Mouse (Mus musculus): Measurements from ENCODE around the gene Pax2. TPM values are rescaled to one million over a fixed set of nuclear protein-coding genes. Genes with fewer than 3 reads are reported as not detected.
A peak's percentile ranks its signal among the peaks of the same experiment; 100 is the strongest.

Gene Pax2
- polyA plus RNA-seq, 1 experiment from 2014 or later: 0.09 TPM

DNA sequence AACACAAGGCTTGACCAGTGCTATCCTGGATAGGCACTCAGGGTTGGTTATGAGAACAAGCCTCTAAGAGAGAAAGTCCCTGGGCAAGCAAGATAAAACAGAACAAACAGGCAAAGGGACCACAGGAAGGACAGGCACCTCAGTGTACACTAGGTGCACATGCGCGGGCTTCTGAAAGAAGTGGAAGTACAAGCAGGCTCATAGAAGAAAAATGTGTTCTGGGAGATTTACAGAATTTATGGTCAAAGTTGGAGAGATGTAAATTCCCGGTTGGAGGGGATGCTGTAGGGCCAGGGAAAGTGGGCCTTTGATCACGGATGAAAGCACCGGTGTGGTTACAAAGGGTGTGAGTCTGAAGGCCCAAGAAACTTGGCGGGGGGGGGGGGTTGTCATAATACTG lies 10.1 kb upstream of the Pax2 start:
- H3K9me3 ChIP-seq (replicated peaks; ENCODE audit: control insufficient read depth, low read length): no peaks in the 10 kb centered on the region
- no peak overlapping the region for H3K4me3 ChIP-seq (ENCODE audit: low read depth, low read length)
- DNase-seq (ENCODE audit: low spot score) (no peak), ATAC-seq (no peak)
- 5% methylated on average over 6 of the region's 6 CpGs for WGBS
- H3K27ac ChIP-seq (ENCODE audit: low read depth, low read length): no peak overlapping the region
- no peaks in the 10 kb centered on the region for H3K36me3 ChIP-seq (ENCODE audit: control insufficient read depth, insufficient read depth, low read length)
- no peak overlapping the region for H3K4me2 ChIP-seq (ENCODE audit: low read length)
- H3K4me1 ChIP-seq (ENCODE audit: control insufficient read depth, insufficient read depth, low read length): no peaks in the 10 kb centered on the region; the same call in 1 of the 2 replicates
- no peak overlapping the region for H3K9ac ChIP-seq (ENCODE audit: low read length)
- H3K27me3 ChIP-seq (replicated peaks; ENCODE audit: control insufficient read depth, insufficient read depth, low read length): peaks cover 98% of the 10 kb centered on the region

DNA sequence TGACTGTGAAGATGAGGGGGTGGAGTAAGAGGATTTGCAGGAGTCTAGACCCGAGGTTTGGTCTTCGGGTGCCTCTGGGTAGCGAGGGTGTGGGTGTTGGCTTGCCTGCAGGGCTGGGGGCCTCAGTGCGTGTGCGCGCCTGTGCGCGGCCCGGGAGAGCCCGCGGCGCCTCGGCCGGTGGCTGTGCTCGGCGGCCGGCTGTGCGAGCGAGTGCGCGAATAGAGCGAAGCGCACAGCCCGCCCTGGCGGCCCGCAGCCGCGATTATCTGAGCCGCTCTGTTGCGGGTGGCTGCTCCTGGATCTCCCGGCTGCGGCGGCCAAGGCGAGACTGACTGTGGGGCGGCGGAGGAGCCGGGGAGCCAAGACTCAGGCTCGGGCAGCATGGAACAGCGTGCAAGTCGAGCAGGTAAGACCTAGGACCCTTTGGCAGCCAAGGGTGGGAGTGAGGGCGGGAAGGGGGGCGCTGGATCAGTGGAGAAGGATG lies 9.3 kb upstream of the Pax2 start:
- Histone ChIP-seq H3K36me3 (ENCODE audit: control insufficient read depth, insufficient read depth, low read length) (no peaks in the 10 kb centered on the region), H3K4me3 (ENCODE audit: low read depth, low read length) (no peak overlapping the region), H3K9ac (ENCODE audit: low read length) (no peak overlapping the region), H3K27ac (ENCODE audit: low read depth, low read length) (no peak overlapping the region), H3K27me3 (replicated peaks; ENCODE audit: control insufficient read depth, insufficient read depth, low read length) (peaks cover 98% of the 10 kb centered on the region), H3K4me1 (ENCODE audit: control insufficient read depth, insufficient read depth, low read length) (no peaks in the 10 kb centered on the region; the same call in 1 of the 2 replicates), H3K9me3 (replicated peaks; ENCODE audit: control insufficient read depth, low read length) (no peaks in the 10 kb centered on the region), H3K4me2 (ENCODE audit: low read length) (0 out of 2 replicates have a peak overlapping the region, but pooled peaks have one; percentile 5)
- ATAC-seq (peak; percentile 32; the same call in 1 of the 2 replicates), DNase-seq (ENCODE audit: low spot score) (no peak)
- WGBS: under 1% methylated on average over 40 of the region's 42 CpGs

DNA sequence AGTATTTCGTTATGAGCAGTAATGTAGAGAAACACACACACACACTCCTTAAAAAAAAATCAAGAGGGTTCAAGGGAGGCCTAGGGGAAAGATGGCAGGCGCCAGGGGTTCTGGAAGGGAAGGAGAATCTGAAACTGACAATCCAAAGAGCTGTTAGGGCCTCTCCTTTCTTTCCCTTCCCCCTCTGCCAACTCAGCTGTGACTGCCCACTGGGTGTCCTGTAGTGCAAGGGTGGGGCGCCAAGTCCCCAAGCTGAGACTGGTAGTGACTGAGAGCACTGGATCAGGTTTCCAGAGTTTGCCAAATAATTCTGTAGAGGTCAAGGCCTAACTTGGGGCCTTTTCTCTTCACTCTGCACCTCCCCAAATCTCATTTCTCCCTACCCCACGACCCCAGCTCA lies 8.4 kb upstream of the Pax2 start:
- WGBS: 5% methylated on average over 4 of the region's 4 CpGs
- no peaks in the 10 kb centered on the region for H3K9me3 ChIP-seq (replicated peaks; ENCODE audit: control insufficient read depth, low read length)

DNA sequence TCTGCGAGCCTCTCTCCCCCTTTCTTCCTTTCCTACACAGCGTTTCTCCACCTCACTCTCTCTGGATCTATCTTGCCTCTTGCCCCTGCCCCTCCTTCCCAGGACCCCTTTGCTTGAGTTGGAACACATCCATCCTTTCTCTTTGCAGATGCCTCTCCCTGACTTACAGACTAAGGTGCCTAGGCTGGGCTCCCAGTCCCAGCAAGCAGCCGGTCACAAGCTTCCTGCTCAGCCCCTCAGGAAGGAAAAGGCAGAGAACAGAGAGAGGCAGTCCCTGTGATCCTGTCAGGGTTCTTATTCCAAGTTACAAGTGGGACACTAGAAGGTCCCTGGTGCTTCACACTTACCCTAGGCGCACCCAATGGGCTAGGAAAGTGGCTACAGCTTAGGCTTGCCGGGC lies 7.6 kb upstream of the Pax2 start:
- H3K27ac ChIP-seq (ENCODE audit: low read depth, low read length): no peak overlapping the region
- ATAC-seq: no peak
- DNase-seq (ENCODE audit: low spot score): no peak
- no peak overlapping the region for H3K4me3 ChIP-seq (ENCODE audit: low read depth, low read length)
- no peaks in the 10 kb centered on the region for H3K9me3 ChIP-seq (replicated peaks; ENCODE audit: control insufficient read depth, low read length)
- no peak overlapping the region for H3K9ac ChIP-seq (ENCODE audit: low read length)
- peaks cover 98% of the 10 kb centered on the region for H3K27me3 ChIP-seq (replicated peaks; ENCODE audit: control insufficient read depth, insufficient read depth, low read length)
- no peaks in the 10 kb centered on the region for H3K4me1 ChIP-seq (ENCODE audit: control insufficient read depth, insufficient read depth, low read length)
- no peak overlapping the region for H3K4me2 ChIP-seq (ENCODE audit: low read length)
- 3% methylated on average over 5 of the region's 5 CpGs for WGBS
- H3K36me3 ChIP-seq (ENCODE audit: control insufficient read depth, insufficient read depth, low read length): no peaks in the 10 kb centered on the region

More for the DNA sequence above, 8.4 kb upstream of the Pax2 start:
- Histone ChIP-seq H3K9ac (ENCODE audit: low read length) (no peak overlapping the region), H3K27me3 (replicated peaks; ENCODE audit: control insufficient read depth, insufficient read depth, low read length) (peaks cover 98% of the 10 kb centered on the region), H3K36me3 (ENCODE audit: control insufficient read depth, insufficient read depth, low read length) (no peaks in the 10 kb centered on the region), H3K27ac (ENCODE audit: low read depth, low read length) (no peak overlapping the region), H3K4me3 (ENCODE audit: low read depth, low read length) (no peak overlapping the region), H3K4me2 (ENCODE audit: low read length) (no peak overlapping the region), H3K4me1 (ENCODE audit: control insufficient read depth, insufficient read depth, low read length) (no peaks in the 10 kb centered on the region)
- DNase-seq (ENCODE audit: low spot score) (no peak), ATAC-seq (no peak)

DNA sequence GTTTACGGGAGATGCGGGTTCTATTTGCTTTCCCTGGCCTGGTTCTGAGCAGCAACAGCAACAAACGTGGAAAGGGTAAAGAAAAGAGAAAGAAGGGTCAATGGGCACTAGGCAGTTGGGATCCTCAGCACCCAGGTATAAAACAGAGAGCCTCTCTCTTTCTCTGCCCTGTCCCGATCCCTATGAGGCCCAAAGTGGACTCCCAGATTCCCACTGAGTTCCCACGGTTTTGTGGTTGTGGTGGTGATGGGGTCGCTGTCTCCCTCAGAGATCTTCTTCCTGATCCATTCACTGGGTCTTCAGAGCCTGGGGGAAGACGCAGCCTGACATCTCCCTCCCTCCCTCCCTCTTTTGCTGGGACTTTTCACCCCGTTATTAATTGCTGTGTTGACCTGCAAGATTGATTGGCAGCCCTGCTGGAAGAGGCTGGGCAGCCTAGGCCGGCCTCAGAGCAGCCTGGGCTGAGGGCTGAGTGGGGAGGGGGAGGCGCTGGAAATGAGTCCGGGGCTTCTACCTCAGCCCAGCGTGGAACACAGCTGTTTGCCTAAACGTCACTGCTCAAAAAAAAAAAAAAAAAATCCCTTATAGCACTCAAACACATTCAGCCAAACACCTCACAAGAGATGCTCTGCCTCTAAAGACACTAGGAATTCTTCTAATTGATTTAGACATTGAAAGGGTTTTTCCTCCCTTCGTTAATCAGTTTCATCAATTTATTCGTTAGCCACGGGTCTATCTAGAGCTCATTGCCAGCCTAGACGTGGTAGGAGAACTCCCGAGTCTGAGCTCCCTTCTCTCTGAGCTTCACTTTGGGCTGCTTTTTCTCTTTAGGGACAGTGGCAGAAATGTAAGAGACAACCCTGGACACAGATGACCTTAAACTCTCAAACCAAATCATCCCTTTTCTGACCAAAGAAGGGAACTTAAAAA lies 6.5 kb upstream of the Pax2 start:
- no peak overlapping the region for H3K27ac ChIP-seq (ENCODE audit: low read depth, low read length)
- H3K27me3 ChIP-seq (replicated peaks; ENCODE audit: control insufficient read depth, insufficient read depth, low read length): peaks cover 98% of the 10 kb centered on the region
- H3K4me1 ChIP-seq (ENCODE audit: control insufficient read depth, insufficient read depth, low read length): no peaks in the 10 kb centered on the region
- DNase-seq (ENCODE audit: low spot score) (peak; percentile 16), ATAC-seq (no peak)
- no peak overlapping the region for H3K9ac ChIP-seq (ENCODE audit: low read length)
- no peaks in the 10 kb centered on the region for H3K9me3 ChIP-seq (replicated peaks; ENCODE audit: control insufficient read depth, low read length)
- 1% methylated on average over 18 of the region's 18 CpGs for WGBS
- H3K4me3 ChIP-seq (ENCODE audit: low read depth, low read length): no peak overlapping the region
- H3K36me3 ChIP-seq (ENCODE audit: control insufficient read depth, insufficient read depth, low read length): no peaks in the 10 kb centered on the region
- no peak overlapping the region for H3K4me2 ChIP-seq (ENCODE audit: low read length)

DNA sequence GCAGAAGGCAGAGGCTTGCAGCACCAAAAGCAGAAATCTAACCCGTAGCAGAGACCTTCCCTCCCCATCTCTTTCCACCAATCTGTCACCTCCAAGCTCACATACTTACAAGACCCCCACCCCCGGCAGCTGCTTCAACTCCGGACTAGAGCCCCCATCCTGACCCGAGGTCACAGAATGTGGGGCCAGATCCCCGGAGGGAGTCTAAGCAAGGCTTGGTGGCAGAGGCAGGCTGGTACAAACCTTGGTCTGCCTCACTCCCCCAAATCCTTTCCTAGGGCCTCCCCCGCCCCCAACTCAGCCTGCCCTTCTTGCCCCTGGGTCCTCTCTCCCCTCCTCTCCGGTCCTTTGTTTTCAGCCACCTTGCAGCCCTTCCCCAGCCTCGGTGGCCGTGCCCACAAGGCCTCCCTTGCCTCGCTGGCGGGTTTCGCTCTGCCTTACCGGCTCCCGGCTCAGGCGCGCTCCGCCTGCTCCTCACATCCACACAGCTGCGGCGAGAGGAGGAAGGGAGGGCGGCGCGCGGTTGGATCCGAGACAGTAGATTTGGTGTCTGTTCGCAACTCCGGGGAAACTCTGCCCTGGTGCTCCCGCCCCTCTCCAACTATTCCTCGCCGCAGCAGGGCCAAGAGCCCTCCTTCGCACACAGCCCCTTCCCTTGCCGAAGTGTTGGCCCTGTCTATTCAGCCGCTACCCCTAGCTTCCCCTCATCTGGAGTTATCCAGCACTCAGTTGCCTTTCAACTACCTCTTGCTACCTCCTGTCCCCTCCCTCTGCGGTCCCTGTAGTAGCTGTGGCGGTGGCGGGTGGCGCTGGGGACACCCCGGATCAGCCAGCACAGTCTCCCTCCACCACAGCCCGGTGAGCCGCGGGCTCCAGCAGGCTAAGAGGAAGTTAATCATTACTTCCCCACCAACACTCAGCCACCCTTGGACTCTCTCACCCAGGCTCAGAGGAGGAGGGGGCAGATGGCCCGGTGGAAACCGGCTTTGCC lies 5.5 kb upstream of the Pax2 start:
- Histone ChIP-seq H3K36me3 (ENCODE audit: control insufficient read depth, insufficient read depth, low read length) (no peaks in the 10 kb centered on the region), H3K9ac (ENCODE audit: low read length) (no peak overlapping the region), H3K4me2 (ENCODE audit: low read length) (no peak overlapping the region), H3K9me3 (replicated peaks; ENCODE audit: control insufficient read depth, low read length) (no peaks in the 10 kb centered on the region), H3K27me3 (replicated peaks; ENCODE audit: control insufficient read depth, insufficient read depth, low read length) (peaks cover 98% of the 10 kb centered on the region), H3K4me3 (ENCODE audit: low read depth, low read length) (no peak overlapping the region), H3K27ac (ENCODE audit: low read depth, low read length) (no peak overlapping the region), H3K4me1 (ENCODE audit: control insufficient read depth, insufficient read depth, low read length) (no peaks in the 10 kb centered on the region)
- WGBS: 1% methylated on average over 38 of the region's 42 CpGs
- no peak for ATAC-seq
- peak; percentile 56 for DNase-seq (ENCODE audit: low spot score)

DNA sequence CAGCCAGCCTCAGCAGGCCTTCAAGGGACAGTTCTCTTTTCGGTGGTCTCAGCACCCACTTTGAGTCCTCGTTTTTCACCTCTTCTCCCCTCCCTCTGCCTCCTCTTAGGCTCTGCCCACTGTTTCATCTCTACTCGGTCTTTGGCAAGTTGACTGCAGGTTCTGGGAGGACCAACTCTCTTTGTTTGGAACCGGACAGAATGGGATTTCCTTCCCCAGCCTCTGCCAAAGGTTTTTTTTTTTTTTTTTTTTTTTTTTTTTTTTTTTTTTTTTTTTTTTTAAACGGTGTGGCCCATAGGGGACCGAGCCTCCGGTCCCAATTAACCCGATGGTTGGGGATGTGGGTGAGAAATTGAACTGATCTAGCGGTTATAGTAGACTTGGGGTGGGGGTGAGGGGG lies 4.8 kb upstream of the Pax2 start:
- WGBS: 0% methylated on average over 9 of the region's 9 CpGs
- no peaks in the 10 kb centered on the region for H3K36me3 ChIP-seq (ENCODE audit: control insufficient read depth, insufficient read depth, low read length)
- ATAC-seq (no peak), DNase-seq (ENCODE audit: low spot score) (no peak)
- H3K27me3 ChIP-seq (replicated peaks; ENCODE audit: control insufficient read depth, insufficient read depth, low read length): peaks cover 98% of the 10 kb centered on the region
- no peak overlapping the region for H3K27ac ChIP-seq (ENCODE audit: low read depth, low read length)
- no peak overlapping the region for H3K4me3 ChIP-seq (ENCODE audit: low read depth, low read length)
- no peaks in the 10 kb centered on the region for H3K4me1 ChIP-seq (ENCODE audit: control insufficient read depth, insufficient read depth, low read length)
- H3K9me3 ChIP-seq (replicated peaks; ENCODE audit: control insufficient read depth, low read length): no peaks in the 10 kb centered on the region
- no peak overlapping the region for H3K9ac ChIP-seq (ENCODE audit: low read length)
- no peak overlapping the region for H3K4me2 ChIP-seq (ENCODE audit: low read length)

DNA sequence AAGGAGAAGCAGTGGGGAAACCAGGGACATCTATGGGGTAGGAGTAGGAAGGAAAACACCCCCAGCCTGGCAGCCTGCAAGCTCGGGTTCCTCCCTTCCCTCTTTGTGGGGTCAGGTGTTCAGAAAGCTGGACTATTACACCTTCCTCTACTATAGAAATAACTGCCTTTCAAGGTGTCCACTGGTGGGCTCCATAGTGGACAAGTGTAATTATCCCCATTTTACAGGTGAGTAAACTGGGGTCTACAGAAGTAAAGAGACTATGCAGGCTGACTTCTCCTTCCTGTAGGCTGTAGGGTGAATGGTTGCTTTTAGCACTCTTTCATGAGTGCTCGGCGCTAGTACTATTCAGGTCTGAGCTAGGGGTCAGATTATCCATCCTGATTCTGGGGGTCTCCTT lies 4.3 kb upstream of the Pax2 start:
- Histone ChIP-seq H3K27ac (ENCODE audit: low read depth, low read length) (no peak overlapping the region), H3K27me3 (replicated peaks; ENCODE audit: control insufficient read depth, insufficient read depth, low read length) (peaks cover 97% of the 10 kb centered on the region), H3K9ac (ENCODE audit: low read length) (no peak overlapping the region), H3K4me2 (ENCODE audit: low read length) (no peak overlapping the region), H3K36me3 (ENCODE audit: control insufficient read depth, insufficient read depth, low read length) (no peaks in the 10 kb centered on the region), H3K9me3 (replicated peaks; ENCODE audit: control insufficient read depth, low read length) (no peaks in the 10 kb centered on the region), H3K4me3 (ENCODE audit: low read depth, low read length) (no peak overlapping the region), H3K4me1 (ENCODE audit: control insufficient read depth, insufficient read depth, low read length) (no peaks in the 10 kb centered on the region)
- 0% methylated on average over 3 of the region's 3 CpGs for WGBS
- DNase-seq (ENCODE audit: low spot score) (no peak), ATAC-seq (no peak)

Data from forebrain, embryonic 14.5 days (tissue).